Mouse (Mus musculus) testis, adult 2 months (tissue): ENCODE data around the gene Syde2.

Experiments
- CTCF ChIP-seq: fragments of 200-500 bp; IDR thresholded peaks from 2 replicates; pipeline ENCODE4 v1.5.1; 2012; ENCODE audit warnings: low read depth, mild to moderate bottlenecking, inconsistent platforms, low read length, moderate library complexity; ENCODE audit not compliant: control insufficient read depth, insufficient read depth, insufficient replicate concordance
- POLR2A ChIP-seq: fragments of 200-500 bp; IDR thresholded peaks from 2 replicates; pipeline ENCODE4 v1.6.1; 2012; ENCODE audit warnings: low read depth, mild to moderate bottlenecking, inconsistent platforms, low read length, moderate library complexity; ENCODE audit not compliant: control insufficient read depth

GRCm38 (mm10) chr3:145963101-145964017 lies 24.3 kb upstream of the Syde2 start:
- TF ChIP-seq POLR2A (no peak), CTCF (no peak)
